Mouse (Mus musculus): ENCODE measurements at regions not wholly inside any gene's neighbourhood (a gene's known extent, or its start where the extent isn't known, plus 50 kb on each side); places are given as distances from the start of the nearest gene placed in this dataset.

DNA sequence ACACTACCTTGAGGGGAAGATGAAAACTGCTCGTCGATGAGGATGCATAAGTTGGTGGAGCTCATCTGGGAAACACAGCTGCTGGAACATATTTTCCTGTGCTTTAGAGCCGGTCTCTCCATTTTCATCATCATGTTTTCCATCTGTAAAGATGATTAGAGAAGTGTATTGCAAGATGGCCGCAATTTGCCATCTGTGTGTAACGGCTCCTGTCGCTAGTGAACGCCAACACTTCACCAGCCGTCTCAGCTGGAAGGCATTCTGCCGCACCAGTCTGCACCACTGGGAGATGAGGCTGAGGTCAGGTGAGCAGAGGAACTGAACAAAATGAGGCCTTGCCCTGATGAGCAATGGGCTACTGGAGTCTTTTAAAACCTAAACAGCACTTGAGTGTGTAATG lies 57.4 kb downstream of the Gm21962 start:
- no peak for DNase-seq

DNA sequence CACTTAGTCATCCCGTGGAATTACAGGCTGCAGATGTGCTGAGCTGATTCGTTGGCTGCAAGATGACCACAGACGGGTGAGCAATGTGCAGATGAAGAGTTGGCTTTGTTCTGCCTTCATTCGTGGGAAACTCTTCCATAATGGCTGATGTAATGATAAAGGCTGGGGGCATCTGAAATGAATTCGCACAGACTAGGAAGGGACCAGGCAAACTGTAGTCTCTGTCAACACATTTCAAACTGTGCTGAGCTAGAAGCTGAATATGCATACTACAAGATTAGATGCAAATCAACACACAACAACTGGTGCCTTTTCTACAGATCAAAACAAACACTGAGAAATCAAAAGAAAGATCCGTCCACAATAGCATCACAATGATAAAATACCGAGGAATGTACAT lies 58.1 kb downstream of the Gm21962 start:
- no peak for DNase-seq

DNA sequence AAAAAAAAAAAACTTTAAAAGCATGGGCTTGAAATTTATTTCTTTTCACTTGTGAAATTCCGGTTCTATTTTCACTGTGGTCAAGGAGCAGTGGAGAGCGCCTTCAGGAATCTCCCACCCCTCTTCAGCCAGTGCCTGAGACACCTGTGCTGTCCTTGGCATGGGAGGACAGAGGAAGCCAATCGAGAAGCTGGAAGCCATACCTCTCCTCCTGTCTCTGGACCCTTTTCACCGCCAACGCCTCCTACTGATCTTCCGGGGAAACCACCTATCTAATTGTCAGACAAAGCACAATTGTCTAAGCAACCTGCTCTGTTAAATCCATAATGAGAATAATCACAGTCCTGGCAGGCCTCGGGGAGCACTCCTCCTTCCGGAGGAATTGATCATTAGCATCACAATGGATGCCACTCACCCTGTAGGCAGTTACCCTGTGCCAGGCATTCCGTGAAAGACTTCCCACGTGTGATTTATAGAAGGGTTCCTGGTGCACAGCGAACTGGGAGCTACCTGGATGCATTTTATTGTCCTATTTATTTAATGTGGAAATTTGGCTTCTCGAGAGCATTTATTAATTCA lies 66.0 kb downstream of the Gm21962 start:
- no peak for DNase-seq

DNA sequence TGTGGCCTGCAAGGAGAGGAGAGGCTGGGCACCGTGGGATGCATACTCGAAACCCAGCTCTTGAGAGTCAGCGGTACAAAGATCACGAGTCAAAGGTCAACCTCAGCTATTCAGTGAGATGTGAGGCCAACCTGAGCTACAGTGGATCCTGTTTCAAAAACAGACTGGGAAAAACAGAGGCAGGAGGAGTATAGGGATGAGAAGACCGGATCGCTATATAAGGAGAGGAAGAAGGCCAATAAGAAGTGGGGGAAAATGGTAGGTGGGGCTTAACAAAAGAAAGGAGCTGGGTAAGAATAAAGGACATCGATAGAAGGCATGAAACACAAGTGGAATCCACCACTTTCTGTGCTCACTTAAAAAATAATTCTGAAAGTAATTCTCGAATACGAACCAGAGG lies 70.2 kb downstream of the Gm21962 start:
- no peak for DNase-seq

DNA sequence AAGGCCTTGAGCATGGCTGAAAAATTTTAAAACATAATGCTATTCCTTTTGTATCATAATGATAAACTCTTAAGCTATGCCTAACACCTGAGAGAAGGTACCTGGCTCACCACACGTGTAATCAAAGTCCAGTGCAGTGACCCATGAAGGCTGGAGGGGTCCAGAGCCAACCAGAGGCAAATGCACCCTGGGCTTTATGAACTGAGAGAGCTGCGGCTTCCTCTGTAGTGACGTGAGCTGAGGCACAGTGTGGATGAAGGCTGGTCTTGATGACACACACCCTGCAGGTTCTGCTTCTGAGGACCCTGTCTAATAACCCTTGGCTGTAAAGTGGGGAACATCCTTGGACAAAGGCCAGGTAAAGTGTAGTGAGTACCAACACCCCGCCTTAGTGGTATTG lies 70.8 kb downstream of the Gm21962 start:
- DNase-seq: no peak

DNA sequence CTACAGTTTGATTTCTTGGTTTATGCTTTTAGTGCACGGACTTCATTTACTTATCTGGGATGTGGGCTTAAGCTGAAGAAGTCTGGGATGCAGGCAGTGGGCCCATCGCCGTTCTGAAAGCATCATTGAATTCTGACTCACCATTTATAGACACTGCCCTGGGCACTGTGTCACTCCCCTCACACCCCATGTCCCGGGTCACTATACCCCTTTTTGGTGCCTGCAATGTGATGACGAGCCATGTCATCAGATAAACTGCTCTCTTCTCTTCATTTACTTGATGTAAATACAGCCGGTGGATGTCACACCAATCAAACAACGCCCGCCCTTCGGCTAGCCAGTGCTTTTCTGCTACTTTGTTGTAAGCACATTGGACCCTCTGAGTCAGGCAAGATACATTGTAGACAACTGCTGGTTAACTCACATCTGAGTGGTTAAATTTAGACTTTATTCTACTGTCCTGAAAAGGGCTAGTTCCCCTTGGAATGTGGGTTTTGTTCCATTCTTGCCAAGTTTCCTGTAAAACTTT lies 80.5 kb downstream of the Gm21962 start:
- DNase-seq: no peak

DNA sequence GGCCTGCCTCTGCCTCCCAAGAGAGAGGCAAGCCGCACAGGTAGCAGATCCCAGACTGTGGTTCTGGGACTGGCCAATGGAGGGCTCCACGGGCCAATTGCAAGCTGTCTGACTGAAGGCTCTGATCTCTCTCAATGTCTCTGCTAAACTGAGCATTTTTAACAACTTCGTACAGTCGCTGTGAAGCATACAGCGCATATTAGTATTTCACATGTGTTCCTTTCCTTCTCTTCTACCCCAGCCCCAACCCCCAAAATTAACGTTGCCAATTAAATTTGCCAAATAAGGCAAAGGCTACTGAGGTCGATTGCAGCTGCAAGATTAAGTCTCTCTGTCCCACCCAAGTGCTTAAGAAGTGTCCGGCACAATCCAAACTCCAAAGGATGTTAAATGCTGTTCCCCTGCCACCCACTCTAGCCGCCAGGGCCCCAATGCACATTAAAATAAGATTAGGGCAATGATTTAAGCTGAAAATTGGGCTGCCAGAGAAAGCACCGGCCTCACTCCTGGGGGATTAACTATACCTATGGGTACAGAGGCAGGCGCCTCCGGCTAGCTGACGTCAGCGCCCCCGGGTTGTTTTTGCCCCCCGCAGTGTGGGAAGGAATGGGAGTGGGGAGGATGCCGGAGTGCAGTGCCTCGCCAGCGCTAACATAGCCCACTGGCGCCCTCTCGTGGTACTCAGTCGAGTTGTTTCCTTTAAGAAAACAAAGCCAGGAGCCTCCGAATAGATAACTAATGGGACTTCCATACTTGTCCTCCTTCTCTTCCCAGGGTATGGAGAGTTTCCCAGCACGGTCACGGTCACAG lies 81.3 kb downstream of the Gm21962 start:
- peak; percentile 88 for DNase-seq

DNA sequence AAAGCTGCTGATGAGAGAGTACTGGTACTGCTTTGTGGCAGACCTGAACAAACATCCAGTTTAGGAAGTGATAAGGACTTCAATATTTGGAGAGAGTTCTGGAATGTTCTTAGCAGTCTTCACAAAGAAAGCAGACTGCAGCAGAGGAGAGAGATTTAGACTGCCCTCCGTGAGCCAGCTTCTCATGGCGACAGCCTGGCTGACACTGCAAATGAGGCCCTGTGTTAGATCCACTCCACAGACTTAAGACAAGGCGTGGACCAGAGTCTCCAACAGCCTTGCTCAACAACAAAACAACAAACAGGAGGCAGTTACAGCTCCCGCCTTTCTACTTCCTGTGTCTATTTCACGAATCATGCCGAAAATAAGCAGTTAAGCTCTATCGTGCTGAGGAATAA lies 81.9 kb downstream of the Gm21962 start:
- no peak for DNase-seq

DNA sequence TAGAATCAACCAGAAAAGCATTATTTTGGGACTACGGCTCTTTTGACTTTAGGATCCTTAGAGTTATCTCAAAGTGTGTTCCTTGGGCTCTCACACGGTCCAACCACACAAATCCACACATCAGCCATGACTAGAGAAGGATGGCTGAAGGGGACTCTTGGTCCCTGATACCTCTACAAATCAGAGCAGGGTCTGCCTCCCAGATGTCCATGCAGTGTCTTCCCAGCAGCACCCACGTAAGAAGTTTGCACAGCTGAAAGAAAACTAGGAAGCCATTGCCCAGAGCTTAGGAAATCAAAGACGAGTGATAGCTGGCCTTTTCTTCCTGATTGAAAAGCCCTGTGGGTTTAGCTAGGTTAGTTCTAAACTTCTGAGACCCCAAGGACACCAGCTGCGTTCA lies 84.1 kb downstream of the Gm21962 start:
- no peak for DNase-seq

DNA sequence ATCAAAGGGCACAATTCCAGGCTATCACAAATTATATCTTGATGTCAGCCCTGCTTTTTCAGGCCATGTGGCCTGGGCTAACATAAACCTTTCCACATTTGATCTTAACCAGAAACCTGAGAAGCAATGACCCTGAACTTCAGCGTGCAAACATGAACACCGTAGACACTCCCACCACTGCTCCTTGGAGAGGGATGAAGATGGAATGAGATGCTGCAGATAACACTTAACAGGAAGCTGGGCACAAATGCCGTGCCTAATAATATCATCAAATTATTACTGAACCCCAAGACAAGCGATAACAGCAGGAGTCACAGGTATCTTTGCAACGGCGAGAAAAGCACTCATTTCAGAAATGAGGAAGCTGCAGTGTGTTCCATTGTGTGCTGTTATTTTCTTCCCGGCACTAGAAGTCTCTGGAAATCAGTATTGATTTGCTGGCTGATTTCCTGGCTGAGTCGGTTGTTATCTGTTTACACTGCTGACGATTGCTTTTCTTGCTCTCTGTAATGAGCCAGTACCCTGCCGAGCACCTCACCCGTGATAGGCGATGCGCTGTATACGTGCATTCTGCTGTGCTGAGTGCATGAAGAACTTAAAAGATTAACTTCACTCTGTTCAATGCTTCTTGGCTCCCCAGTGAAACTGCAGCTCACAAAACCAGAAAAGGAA lies 91.0 kb downstream of the Gm21962 start:
- DNase-seq: no peak

DNA sequence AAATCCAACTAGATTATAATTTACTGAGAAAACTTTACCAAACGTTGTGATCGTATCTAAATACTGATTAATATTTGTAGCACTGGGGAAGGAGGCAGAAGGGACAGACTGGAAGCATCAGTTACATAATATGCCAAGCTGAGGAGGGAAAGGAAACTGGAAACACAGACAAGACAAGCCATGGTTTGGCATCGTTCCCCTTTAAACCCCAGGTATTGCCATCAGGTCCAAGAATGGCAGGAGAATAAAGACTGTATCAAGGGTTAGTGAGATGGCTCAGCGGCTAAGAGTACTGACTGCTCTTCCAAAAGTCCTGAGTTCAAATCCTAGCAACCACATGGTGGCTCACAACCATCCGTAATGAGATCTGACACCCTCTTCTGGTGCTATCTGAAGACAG lies 92.1 kb downstream of the Gm21962 start:
- no peak for DNase-seq

DNA sequence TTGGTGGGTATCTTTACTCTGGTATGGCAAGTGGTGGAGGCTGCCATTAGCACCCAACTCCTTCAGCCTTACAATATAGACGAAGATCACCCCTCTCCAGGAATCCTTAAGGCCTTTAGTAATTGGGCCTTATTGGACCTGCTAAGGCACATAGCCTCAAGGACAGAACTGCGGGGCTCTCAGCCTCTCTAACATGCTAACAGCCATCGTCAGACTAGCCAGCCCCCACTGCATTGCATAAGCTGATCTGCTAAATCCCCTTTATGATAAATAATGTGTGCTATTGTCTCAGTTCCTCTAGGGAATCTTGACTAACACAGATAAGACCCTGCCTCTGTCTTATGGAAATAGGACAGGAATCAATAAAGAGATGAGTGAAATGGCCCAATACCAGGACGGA lies 95.7 kb upstream of the H2afz start:
- no peak for DNase-seq

DNA sequence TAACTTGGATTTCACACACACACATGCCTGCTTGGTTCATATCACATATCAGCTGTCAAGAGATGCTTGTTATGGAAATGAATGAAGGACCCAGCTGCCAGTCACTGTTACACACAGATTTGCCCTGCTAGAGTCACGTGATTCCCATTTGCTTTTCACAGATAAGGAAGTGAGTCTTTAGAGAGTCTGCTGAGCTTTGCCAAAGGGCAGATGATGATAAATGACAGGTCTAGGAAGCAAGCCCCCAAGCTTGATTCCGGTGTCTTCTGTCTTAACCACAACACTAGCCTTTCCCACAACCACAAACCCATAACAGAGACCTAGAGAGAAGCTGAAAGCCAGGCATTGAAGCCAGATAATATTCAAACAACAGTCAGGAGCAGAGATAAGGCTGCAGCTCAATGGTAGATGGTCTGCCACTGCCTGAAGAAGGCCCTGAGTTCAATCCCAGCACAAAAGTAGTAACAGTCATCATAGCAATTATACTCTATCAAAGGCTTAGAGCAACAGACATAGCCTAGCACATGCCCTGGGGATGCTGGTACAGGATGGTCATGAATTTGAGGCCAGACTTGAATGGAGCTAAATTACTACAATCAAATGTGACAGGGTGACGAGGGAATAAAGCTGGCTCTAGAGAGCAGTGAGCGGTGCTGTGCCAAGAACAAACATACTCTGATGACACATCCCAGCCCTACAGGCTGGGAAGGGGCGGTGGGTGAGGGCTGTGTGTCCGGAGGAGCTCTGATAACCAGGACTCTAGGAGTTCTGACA lies 89.0 kb upstream of the H2afz start:
- no peak for DNase-seq

DNA sequence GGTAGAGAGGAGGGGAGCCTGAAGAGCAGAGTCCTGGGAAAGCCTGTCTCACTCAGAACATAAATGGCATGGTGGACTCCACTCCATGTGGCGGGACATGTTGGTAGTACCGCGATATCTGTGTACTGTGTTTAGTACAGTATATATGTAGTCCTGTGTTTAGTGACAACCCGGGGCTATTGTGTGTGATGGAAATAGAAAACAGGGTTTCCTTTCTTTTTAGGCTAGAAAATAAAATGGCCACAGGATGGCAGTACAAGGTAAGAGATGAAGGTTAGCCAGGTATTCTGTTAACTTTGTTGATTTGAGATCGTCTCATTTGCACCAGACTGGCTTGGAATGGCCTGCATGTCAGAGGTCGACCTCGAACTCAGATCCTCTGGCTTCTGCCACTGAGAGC lies 86.2 kb upstream of the H2afz start:
- no peak for DNase-seq

DNA sequence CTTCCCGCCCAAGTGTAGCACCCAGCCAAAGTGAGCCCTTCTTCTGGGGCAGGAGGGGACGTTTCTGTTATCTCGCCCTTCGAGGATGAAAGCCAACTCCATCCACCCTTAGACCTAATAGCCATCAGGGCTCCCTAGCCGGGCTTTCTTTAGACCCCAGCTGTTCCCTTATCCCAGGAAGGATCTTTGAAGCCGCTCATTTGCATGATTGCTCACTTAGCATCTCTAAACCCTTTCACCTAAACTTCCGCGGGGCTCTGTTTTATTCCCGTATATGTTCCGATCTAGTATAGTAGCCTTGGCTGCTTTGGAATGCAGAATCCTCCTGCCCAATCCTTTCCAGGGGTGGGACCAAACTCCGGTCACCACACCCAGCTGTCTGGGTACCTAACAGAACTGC lies 84.3 kb upstream of the H2afz start:
- no peak for DNase-seq

DNA sequence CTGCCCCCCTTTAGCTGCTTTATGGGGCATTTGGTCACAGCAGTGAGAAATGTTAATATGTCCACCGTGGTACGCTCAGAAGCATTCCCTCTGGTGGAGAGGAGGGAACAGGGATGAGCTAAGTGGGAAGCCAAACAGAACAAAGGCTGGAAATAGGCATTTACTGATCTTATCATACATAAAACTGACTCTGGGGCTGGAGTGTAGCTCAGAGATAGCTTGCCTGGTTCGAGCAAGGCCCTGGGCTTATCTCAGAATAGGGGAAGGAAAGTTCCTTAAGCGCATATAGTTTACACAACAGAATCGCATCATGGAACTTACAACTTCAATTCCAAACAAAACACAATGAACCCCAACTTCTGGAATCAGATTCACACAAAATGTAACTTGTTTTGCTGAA lies 81.5 kb upstream of the H2afz start:
- no peak for DNase-seq

DNA sequence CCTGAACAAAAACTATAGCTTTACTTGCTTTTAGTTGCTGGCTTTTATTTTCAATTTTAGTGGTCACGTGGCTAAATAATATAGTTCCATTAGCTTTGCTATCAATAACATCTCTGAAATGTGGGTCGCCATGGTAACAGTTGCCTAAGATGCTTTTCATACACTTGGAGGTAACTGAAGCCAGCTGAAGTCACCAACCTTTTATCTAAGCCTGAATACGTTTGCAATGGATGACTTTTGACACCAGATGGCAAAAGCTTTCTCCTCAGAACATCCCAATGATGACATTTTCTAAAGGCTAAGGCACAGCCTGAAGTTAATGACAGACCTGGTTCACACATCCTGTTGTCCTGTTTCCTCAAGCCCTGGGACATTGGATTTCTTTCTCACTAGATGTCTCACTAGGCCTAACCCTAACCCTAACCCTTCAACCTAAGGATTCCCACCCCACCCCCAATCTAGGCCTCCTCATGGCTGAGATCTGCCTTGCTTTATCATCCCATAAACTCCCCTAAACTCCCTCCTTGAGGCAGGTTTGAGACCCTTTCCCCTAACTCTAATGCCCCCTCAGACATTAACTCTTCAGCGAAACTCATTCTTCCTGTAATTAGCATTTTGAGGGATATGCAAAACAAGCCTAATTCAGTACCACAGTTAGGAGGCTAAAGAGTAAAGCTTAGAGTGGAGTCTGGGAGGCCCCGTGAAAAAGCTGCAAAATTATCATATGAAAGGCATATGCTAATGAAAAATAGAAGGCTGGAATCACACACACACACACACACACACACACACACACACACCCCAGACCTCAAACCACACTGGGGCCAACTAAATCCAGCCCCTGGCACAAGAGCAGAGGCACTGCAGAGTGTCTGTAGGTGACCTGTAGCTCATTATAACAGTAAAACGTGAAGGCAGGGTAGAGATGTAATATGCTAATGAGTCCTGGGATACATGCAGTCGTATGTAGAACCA lies 80.1 kb upstream of the H2afz start:
- DNase-seq: no peak

DNA sequence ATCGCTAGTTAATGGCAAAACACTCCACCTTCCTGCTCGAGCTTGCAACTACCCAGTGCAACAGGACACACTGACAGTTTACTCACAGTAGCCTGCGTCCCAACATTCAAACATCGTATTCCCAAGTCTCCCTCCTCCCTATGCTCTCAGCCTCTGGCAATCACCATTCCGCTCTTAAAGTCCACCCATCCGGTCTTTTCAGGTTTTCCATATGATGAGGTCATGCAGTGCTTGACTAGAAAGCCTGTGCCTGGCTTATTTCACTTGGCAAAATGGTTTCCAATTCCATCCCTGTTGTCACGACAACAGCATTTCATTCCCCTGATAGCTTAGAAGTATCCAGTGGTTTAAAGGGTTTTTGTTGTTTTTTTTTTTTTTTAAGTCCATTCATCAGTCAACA lies 79.1 kb upstream of the H2afz start:
- no peak for DNase-seq

DNA sequence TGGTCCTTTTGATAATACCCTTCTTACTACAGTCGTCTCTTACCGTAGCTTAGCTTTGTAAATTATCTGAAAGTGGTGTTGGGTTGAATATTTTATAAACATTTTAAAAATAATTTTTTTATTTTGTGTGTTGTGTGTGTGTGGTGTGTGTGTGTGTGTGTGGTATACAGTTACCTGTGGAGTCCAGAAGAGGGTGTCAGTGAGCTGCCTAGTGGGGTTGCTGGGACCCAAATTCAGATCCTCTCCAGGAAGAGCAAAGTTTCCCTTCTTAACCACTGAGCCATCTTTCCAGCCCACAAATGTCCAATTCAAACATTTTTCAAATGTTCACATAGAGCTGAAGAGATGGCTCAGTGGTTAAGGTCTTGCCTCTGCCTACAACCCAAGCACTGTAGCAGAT lies 78.4 kb upstream of the H2afz start:
- DNase-seq: no peak

DNA sequence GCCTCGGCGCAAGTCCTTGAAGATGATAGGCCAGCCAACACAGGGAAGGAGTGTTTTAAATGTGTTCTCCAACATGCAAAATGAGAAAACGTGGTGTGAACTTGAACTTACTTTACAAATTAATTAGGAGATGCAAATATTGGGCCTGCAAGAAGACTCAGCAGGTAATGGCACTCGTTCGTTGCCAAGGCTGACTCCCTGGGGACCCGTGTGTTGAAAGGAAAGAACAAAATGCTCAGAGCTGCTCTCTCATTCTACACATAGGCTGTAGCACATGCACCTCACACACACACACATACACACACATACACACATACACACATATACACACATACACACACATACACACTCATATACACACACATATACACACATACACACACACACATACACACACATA lies 74.6 kb upstream of the H2afz start:
- no peak for DNase-seq

DNA sequence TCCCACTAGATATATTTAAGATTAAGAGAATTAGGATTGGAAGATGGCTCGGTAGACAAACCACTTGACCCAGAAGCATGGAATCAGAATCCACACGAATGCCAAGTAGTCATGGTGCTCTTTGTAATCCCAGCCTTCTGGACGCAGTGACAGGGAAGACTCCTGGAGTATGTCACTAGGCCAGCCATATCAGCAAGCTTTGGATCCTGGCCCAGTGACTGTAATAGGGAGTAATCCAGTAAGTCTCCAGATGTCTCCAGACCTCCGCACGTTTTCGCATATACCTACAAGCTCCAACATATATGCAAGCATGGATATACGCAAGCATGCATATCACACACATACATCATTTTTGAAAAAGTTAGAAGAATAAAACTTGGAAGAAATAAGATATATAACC lies 73.9 kb upstream of the H2afz start:
- no peak for DNase-seq

DNA sequence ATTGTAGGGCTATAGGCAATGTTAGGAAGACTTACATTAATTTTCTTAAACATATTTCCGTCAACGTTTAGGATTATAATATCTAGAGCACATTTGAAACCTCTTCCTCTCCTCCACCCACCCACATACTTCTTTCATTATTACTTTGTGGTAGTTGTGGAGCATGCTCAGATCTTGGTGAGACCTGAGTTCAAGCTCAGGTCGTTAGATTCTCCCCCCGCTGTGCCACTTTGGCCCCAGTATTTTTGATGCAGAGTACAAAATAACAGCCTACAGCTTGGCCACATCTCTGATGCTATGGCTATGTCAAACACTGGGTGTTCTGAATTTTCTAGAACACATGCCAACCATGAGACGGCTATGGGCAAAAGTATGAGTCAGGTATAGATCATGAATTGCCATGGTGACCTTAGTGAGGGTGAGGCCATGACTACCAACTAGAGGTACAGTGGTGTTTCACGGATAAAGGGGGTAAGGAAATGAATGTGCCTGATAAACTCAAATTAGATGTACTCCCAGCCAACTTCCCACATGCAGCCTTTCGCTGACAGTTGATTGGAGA lies 68.5 kb upstream of the H2afz start:
- no peak for DNase-seq

Data from right cerebral cortex, adult 18-20 months (tissue).